Mouse (Mus musculus): ENCODE measurements around the gene Mrpl37.

The Mrpl37 gene

DNA sequence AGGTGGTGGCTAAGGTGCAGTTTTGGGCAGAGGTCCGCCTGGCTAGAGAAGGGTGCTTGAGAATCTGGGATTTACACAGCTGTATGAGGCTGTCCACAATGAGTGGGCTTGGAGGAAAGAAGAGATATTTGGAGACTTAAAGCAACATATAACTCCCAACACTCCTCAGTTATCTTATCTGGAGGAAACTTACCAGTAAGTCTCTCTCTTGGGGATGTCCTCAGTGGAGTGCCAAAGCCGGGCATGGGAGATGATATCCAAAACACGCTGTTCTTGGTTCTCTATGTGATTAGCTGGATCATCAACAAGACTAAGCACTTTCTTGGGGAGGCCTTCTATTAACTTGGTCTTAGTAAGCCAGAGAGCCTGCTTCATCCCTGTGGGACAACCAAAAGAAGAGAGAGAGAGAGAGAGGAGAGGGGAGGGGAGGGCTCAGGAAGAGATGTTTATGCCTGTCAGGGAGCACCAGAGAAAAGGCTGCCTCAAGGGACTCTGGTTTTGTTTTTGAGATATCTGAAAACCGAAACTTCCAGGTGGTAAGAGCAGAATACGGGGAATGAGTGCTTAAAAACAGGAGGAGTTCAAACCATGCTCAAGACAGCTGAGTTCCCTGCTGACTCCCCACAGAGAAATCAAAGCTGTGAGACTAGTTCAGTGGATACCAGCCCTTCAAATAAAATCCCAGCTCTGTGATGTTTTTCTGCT, 2.1 kb downstream of the Mrpl37 start:
- DNase-seq, result no peak

GRCm38 (mm10) chr4:107063214-107063613, 3.5 kb downstream of the Mrpl37 start:
- no peak for DNase-seq

- no peak for DNase-seq
These were observed 5.1 kb downstream of the Mrpl37 start for GRCm38 (mm10) chr4:107061560-107061959.

DNA sequence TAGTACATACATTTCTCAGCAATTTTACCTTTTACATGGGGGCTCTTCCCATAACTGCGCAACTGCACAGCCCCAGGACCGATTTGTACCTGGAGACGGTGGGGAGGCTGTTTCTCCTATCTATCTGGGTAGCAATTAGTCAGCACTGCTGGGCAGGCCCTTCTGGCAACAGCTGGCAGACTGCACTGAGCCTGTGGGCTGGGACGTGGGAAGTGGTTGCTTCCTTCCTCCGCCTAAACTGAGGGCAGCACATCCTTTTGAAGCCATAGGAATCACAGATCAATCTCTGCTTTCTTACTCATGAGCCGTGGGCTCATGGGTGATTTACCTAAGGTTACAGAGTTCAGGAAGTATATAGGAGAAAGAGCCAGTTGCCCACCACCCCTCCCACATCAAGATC, 7.9 kb downstream of the Mrpl37 start:
- no peak for DNase-seq

DNA sequence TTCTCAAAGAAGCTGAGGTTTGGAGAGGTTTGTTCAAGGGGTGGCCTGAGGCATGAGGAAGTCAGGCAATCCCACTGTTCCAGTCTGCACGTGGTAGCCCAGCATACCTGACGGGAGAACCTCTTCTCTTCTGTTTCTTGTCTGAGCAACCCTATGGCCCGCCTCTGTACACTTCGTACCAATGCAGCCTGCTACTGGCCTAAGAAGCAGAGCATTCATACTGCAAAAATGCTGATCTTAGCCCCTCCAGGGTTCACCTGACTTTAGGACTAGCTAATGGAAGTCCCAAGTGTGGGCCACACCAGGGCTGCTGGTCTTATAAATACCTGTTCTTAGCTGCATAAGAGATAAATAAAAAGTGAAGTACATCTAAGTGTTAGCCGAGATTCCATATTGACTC, 8.3 kb downstream of the Mrpl37 start:
- DNase-seq, result peak; percentile 23

GRCm38 (mm10) chr4:107056088-107056487, 10.6 kb downstream of the Mrpl37 start:
- no peak for DNase-seq

GRCm38 (mm10) chr4:107052962-107053553, 13.6 kb downstream of the Mrpl37 start:
- DNase-seq, result no peak

GRCm38 (mm10) chr4:107051889-107052288, 14.8 kb downstream of the Mrpl37 start:
- no peak for DNase-seq

GRCm38 (mm10) chr4:107048568-107049162, 18.0 kb downstream of the Mrpl37 start:
- no peak for DNase-seq

DNA sequence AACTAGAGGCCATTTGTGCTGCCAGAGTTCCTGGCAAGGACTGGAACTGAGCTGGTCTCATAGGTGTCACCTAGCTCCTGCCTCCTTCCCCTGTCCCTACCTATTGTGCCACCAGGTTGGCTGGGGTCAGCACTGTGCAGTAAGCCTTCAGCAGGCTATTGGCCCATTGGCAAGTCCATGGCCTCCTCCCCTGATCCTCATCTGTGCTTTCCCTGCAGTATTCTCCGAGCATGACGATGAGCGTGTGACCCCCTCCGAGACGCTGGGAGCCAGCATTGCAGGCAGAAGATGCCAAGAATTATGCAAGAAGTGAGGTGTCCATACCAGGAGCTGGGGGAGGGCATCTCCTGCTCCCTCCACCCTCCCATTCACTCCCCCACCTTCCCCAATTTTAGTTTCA, 18.9 kb downstream of the Mrpl37 start:
- DNase-seq, result no peak

DNA sequence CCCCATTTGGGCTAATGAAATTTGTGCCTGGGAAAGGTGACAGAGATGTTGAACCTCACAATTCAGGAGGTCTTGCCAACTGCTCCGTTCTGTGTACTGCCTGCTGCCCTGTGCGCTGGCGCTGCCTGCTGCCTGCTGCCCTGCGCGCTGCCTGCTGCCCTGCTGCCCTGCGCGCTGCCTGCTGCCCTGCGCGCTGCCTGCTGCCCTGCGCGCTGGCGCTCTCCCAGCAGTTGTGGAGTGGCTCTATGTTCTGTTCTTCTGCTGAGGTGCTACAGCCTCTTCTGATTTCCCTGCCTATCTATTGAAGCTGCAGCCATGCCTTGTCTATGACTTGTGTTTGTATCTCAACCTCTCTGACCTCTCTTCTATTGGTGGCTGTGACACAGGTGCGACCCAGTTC, 21.5 kb downstream of the Mrpl37 start:
- DNase-seq, result no peak

DNA sequence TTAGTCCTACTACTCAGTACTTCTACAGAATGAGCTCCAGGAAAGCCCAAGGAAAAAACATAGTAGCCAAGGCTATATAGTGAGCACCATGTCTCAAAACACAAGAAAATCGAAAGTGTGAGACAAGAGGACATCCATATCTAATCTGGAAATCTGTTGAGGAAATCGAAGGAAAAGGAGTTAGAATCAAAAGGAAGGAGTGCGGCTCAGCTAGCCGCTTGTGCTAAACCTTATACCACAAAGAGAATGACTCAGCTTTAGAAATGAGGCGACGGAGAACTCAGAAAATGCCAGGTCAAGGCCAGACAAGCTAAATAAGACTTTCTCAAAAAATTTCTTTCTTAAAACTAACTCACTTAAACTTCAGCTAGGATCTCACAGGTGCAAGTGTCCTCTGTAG, 24.4 kb downstream of the Mrpl37 start:
- DNase-seq, result no peak

DNA sequence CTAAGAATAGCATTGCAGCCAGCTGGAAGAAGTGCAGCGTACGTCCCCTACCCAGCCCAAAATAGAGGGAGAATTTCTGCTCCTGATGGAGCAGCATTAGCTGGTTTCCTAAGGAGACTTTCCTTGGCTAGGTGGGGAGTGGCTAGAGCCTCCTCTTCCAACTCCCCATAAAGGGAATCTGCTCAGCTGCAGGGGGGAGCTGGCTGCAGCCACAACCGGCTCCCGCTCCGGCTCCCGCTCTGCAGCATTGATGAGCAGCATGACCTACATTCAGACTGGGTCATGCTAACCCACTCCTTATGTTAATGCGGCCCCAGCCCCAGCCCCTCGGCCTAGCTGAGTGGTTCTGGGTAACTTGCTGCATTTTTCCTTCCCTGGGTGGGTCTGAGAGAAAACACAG, 27.4 kb downstream of the Mrpl37 start:
- no peak for DNase-seq

- no peak for DNase-seq
These were observed 28.4 kb downstream of the Mrpl37 start for GRCm38 (mm10) chr4:107038303-107038702.

GRCm38 (mm10) chr4:107036985-107037384, 29.7 kb downstream of the Mrpl37 start:
- DNase-seq, result no peak

- DNase-seq, result peak; percentile 39
These were observed 31.0 kb downstream of the Mrpl37 start for GRCm38 (mm10) chr4:107035689-107036088.

- no peak for DNase-seq
These were observed 40.2 kb downstream of the Mrpl37 start for GRCm38 (mm10) chr4:107026451-107026850.

- no peak for DNase-seq
These were observed 41.3 kb downstream of the Mrpl37 start for GRCm38 (mm10) chr4:107025369-107025768.

DNA sequence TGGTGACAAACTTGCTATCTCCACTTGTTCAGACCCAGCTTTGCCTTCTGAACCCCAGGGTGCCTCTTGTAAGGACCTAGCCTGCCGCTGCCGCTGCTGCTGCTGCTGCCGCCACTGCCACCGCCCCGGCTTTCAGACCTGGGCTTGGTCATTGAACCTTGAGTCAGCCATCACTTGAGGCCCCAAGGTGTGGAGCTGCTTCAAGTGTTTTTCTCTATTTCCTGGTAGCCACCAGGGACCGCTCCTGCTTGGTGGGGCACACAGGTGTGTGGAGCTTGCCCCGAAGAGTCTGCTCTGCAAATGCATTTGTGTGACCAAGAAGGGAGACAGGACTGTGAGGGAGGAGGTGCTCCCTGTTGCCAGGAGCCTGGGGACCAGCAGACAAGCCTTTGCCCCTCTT, 41.8 kb downstream of the Mrpl37 start:
- DNase-seq, result no peak

DNA sequence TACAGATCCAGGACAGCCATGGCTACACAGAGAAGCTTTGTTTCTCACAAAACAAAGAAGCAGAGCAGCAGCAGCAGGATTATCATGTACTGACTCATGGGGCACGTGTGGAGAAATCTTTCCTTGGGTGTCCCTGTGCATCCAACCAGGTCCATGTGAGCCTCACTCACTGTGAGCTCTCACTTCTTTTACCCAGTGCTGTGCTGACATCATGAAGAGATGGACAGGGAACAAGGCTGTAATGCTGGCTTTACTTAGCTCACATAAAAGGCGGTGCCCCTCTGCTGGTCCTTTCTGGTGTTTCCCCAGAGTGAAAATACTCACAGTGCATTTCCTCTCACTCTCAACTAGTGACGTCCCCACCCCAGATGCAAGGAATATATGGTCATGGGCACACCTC, 45.2 kb downstream of the Mrpl37 start:
- no peak for DNase-seq

DNA sequence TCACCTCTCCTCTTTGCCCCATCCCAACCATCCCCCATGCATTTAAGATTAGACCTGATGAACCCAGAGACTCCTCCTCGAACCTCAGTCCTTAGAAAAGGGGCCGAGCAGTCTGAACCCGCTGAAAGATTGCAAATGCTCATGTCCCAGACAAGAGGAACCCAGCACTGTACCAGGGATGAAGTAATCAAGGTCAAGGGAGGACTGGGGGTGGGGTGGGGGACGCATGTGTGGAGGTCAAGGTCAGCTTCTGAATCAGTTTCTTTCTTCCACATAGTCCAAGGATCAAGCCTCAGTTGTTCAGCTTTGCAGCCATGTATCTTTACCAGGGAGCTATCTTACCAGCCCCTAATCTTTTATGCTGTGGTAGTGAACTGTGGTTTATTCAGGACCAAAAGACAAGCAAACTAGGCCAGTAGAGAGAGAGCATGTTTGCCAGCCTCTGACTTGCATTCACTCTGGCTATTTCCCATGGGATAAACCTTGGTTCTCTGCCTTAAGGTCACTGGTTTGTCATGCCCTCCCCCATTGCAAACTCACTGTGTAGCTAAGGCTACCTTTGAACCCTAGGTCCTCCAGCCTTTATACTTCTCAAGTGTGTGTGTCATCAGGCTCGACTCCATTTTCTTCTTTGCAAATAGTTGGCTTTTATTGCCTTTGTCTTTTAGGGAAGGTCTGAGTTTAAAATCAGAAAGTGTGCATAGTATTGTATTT, 46.2 kb downstream of the Mrpl37 start:
- peak; percentile 37 for DNase-seq

GRCm38 (mm10) chr4:107019027-107019426, 47.6 kb downstream of the Mrpl37 start:
- peak; percentile 24 for DNase-seq

DNA sequence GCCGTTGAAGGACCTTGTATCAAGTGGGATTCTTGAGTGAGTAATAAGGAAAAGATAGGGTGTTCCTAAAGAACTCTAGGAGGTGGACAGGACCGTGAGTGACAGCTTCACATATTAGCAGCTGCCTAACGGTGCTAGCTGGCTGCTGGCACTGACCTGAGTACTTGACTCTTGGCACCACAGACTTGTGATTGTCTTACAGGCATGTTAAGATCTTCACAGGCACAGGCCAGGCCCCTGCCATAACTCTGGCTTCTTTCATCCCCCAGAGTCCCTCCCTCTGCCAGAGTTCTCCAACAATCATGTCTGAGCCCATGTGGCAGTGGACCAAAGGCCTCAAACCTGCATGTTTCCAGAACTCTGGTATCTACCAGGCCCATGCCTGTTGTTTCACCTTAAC, 48.1 kb downstream of the Mrpl37 start:
- DNase-seq, result no peak

DNA sequence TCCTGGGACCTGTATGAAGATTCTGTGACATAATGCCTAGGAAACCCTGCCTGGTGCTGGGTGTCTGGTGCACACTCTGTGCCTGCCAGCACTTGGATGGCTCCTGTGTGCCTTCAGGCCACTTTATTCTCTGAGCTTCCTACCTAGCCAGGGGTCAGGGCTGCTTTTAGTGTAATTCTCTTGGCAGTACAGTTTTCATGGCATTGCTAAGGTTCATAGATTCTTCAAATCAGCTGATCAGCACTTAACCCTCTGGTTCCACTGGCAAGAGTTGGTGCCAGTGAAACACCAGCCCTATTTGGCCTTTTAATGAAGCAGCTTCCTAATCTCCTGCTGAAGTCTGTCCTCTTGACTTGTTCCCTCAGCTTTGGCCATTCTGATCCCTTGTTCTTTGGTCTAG, 49.4 kb downstream of the Mrpl37 start:
- DNase-seq, result no peak

Data from kidney, adult 11 months (tissue).